ENCODE assay signal across 9 mouse cellular contexts in the genomic region with DNA sequence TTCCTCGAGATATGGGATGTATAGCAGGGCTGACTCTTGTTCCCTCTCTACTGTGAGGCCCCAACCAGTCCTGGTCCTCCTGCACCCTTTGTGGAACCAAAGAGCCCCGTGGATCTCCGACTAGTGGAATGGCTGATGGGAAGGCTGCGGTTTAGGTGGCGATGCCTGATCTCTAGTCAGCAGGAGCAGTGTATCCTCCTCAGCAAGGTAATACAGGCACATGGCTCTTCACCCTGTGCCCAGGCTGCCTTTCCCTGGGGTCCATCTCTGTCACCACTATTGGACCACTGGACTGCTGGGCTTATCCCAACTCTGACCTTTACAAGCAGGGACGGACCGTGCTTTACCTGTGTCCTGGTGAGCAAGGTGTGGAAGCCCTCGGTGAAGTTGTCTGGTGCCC. TPM values are rescaled to one million over a fixed set of nuclear protein-coding genes. Genes with fewer than 3 reads are reported as not detected.
DNase-seq lines count a peak whose midpoint lies in the region; ATAC-seq and TF ChIP-seq lines count a peak whose summit lies in the region.
"Had no signal": no experiment of that assay in that cellular context is flagged by ENCODE, and none has a peak within 500 bp of the region (broad histone marks: within the 10 kb centered on the region; RNA-seq: fewer than 3 reads in every experiment).

No protein-coding gene starts in this region.

- 92% methylated on average over 8 of the region's 8 CpGs for WGBS in hindbrain, embryonic 10.5 days
- WGBS in hindbrain, postnatal 0 days = 91% methylated on average over 8 of the region's 8 CpGs
- WGBS in liver, embryonic 13.5 days (ENCODE audit: insufficient replicate concordance) = 89% methylated on average over 8 of the region's 8 CpGs

- peaks cover 32% of the 10 kb centered on the region for H3K4me1 ChIP-seq in hindbrain, embryonic 10.5 days (replicated peaks)
- H3K4me1 ChIP-seq in hindbrain, postnatal 0 days (ENCODE audit: insufficient read depth, low read length) = peaks cover 12% of the 10 kb centered on the region
- H3K4me1 ChIP-seq in G1E (ENCODE audit: insufficient read depth, low read depth, low read length) = peaks cover 45% of the 10 kb centered on the region
- H3K4me1 ChIP-seq in embryonic fibroblast, embryonic 13.5 days (ENCODE audit: control insufficient read depth, insufficient read depth, low read length) = 0 out of 2 replicates have a peak, but pooled peaks cover 12% of the 10 kb centered on the region
- peaks cover 40% of the 10 kb centered on the region for H3K4me1 ChIP-seq in liver, embryonic 13.5 days (replicated peaks)

- H3K36me3 ChIP-seq in hindbrain, embryonic 10.5 days = peaks cover 46% of the 10 kb centered on the region
- H3K36me3 ChIP-seq in hindbrain, postnatal 0 days (ENCODE audit: insufficient read depth, low read length) = no peaks in the 10 kb centered on the region
- H3K36me3 ChIP-seq in G1E (replicated peaks) = peaks cover 67% of the 10 kb centered on the region
- peaks cover 25% of the 10 kb centered on the region for H3K36me3 ChIP-seq in liver, embryonic 13.5 days

- H3K27me3 ChIP-seq in hindbrain, embryonic 10.5 days (ENCODE audit: insufficient read depth, poor library complexity, severe bottlenecking) = peaks cover 26% of the 10 kb centered on the region
- H3K27me3 ChIP-seq in hindbrain, postnatal 0 days (ENCODE audit: insufficient read depth, low read length) = no peaks in the 10 kb centered on the region
- no peaks in the 10 kb centered on the region for H3K27me3 ChIP-seq in G1E (ENCODE audit: insufficient read depth, low read length)
- peaks cover 11% of the 10 kb centered on the region for H3K27me3 ChIP-seq in liver, embryonic 13.5 days

- TF ChIP-seq CTCF in hindbrain, postnatal 0 days (IDR thresholded peaks at IDR 0.05; ENCODE audit: low read depth) = no peak
- TF ChIP-seq CTCF in G1E (IDR thresholded peaks at IDR 0.05; ENCODE audit: low read depth, low read length) = 0 out of 2 replicates have a peak, but pooled peaks have one; percentile 2
- TF ChIP-seq CTCF in embryonic fibroblast, embryonic 13.5 days (IDR thresholded peaks at IDR 0.05; ENCODE audit: borderline replicate concordance, insufficient read depth, low read length) = no peak

- H3K9me3 ChIP-seq in hindbrain, embryonic 10.5 days = no peaks in the 10 kb centered on the region
- no peaks in the 10 kb centered on the region for H3K9me3 ChIP-seq in hindbrain, postnatal 0 days (ENCODE audit: low read length)
- no peaks in the 10 kb centered on the region for H3K9me3 ChIP-seq in G1E (replicated peaks)
- no peaks in the 10 kb centered on the region for H3K9me3 ChIP-seq in liver, embryonic 13.5 days (replicated peaks)

- no peak overlapping the region for H3K4me2 ChIP-seq in hindbrain, postnatal 0 days (ENCODE audit: low read depth, low read length)
- H3K4me2 ChIP-seq in liver, embryonic 13.5 days = peak overlapping the region; percentile 97

- DNase-seq in hindbrain, embryonic 10.5 days (ENCODE audit: low spot score) = no peak
- no peak for DNase-seq in hindbrain, postnatal 0 days (ENCODE audit: low spot score)
- no peak for DNase-seq in G1E (ENCODE audit: low spot score)
- DNase-seq in liver, embryonic 13.5 days = no peak
- DNase-seq in spleen, postnatal 14 days (ENCODE audit: low spot score in 2 of 2) = no peak
- DNase-seq in gastrocnemius, adult 18-20 months (ENCODE audit: low spot score) = no peak
- no peak for DNase-seq in layer of hippocampus, postnatal 14 days (ENCODE audit: low spot score in 2 of 2)

- H3K27ac ChIP-seq in hindbrain, embryonic 10.5 days = no peak overlapping the region
- H3K27ac ChIP-seq in hindbrain, postnatal 0 days = no peak overlapping the region
- no peak overlapping the region for H3K27ac ChIP-seq in embryonic fibroblast, embryonic 13.5 days (ENCODE audit: insufficient read depth, low read length)
- no peak overlapping the region for H3K27ac ChIP-seq in liver, embryonic 13.5 days
- H3K27ac ChIP-seq: layer of hippocampus, adult 2 months had no signal

- peak overlapping the region; percentile 71 for H3K4me3 ChIP-seq in hindbrain, embryonic 10.5 days
- no peak overlapping the region for H3K4me3 ChIP-seq in hindbrain, postnatal 0 days (ENCODE audit: low read length)
- peak overlapping the region; percentile 21; the same call in 1 of the 2 replicates for H3K4me3 ChIP-seq in G1E (ENCODE audit: low read depth, low read length)
- peak overlapping the region; percentile 63; the same call in 1 of the 2 replicates for H3K4me3 ChIP-seq in embryonic fibroblast, embryonic 13.5 days (ENCODE audit: insufficient read depth, low read length)
- peak overlapping the region; percentile 87 for H3K4me3 ChIP-seq in liver, embryonic 13.5 days (replicated peaks)
- H3K4me3 ChIP-seq: layer of hippocampus, adult 2 months had no signal

- ATAC-seq in hindbrain, postnatal 0 days = no peak
- no peak for ATAC-seq in G1E (ENCODE audit: extremely low read depth, insufficient number of reproducible peaks, low FRiP score, poor library complexity, severe bottlenecking)
- ATAC-seq in liver, embryonic 13.5 days (ENCODE audit: low read depth) = no peak

- no peak for TF ChIP-seq POLR2A in embryonic fibroblast, embryonic 13.5 days (IDR thresholded peaks at IDR 0.05; ENCODE audit: low read depth, low read length)

- no peak overlapping the region for H3K9ac ChIP-seq in hindbrain, postnatal 0 days (replicated peaks; ENCODE audit: low read length)
- no peak overlapping the region; the same call in 1 of the 2 replicates for H3K9ac ChIP-seq in liver, embryonic 13.5 days

RNA-seq across cellular contexts. Expression of gene Tedc1, which starts 1.3 kb away (rescaled TPM):
- 59.5 and 66.4 TPM in 2 replicates for polyA plus RNA-seq in hindbrain, embryonic 10.5 days (2016; fragmentation: Nextera tagmentation; extraction: Ambion mirVana)
- total RNA-seq in hindbrain, postnatal 0 days (2014; rRNA removed) = 13.8 and 16.6 TPM in 2 replicates
- 14.7 and 15.8 TPM in 2 replicates for polyA plus RNA-seq in hindbrain, postnatal 0 days (2015; fragmentation: Nextera tagmentation; extraction: Ambion mirVana)
- total RNA-seq in G1E (2014; fragmentation: Nextera tagmentation) (8.4 and 13.7 TPM in 2 replicates), G1E (2017) (9.3 and 13.0 TPM in 2 replicates)
- polyA plus RNA-seq in G1E (2012) = 31.4 and 35.1 TPM in 2 replicates
- polyA plus RNA-seq in embryonic fibroblast, embryonic 13.5 days (2011; ENCODE audit: insufficient read length, low read depth, missing spikeins) = 10.1 and 12.2 TPM in 2 replicates
- 12.0 and 12.9 TPM in 2 replicates for polyA plus RNA-seq in liver, embryonic 13.5 days (2015; fragmentation: Nextera tagmentation; extraction: Ambion mirVana)
- not detected for total RNA-seq in gastrocnemius, adult 18-20 months (2021)
- total RNA-seq in layer of hippocampus, postnatal 14 days (2021) = 1 to 10 TPM; 2.3 to 2.7 TPM

RNA-seq across cellular contexts. Expression of gene Crip1, which starts 11.4 kb away (rescaled TPM):
- polyA plus RNA-seq in hindbrain, embryonic 10.5 days (2016; fragmentation: Nextera tagmentation; extraction: Ambion mirVana) = 84.9 and 97.7 TPM in 2 replicates
- total RNA-seq in hindbrain, postnatal 0 days (2014; rRNA removed) = 4.6 and 15.4 TPM in 2 replicates
- 33.0 and 35.8 TPM in 2 replicates for polyA plus RNA-seq in hindbrain, postnatal 0 days (2015; fragmentation: Nextera tagmentation; extraction: Ambion mirVana)
- 31.5 and 42.4 TPM in 2 replicates for total RNA-seq in G1E (2014; fragmentation: Nextera tagmentation)
- 897 and 989 TPM in 2 replicates for total RNA-seq in G1E (2017)
- 143 and 174 TPM in 2 replicates for polyA plus RNA-seq in G1E (2012)
- polyA plus RNA-seq in embryonic fibroblast, embryonic 13.5 days (2011; ENCODE audit: insufficient read length, low read depth, missing spikeins) = 75.5 and 79.9 TPM in 2 replicates
- 84.5 and 94.1 TPM in 2 replicates for polyA plus RNA-seq in liver, embryonic 13.5 days (2015; fragmentation: Nextera tagmentation; extraction: Ambion mirVana)
- total RNA-seq in gastrocnemius, adult 18-20 months (2021) = 100 to 1,000 TPM in 1 of 2 experiments, 10 to 100 TPM in 1; 65.3 to 100 TPM
- total RNA-seq in layer of hippocampus, postnatal 14 days (2021) = 10 to 100 TPM in 1 of 2 experiments, 1 to 10 TPM in 1; 9.2 to 19.5 TPM

RNA-seq across cellular contexts. Expression of gene Crip2, which starts 17.5 kb away (rescaled TPM):
- polyA plus RNA-seq in hindbrain, embryonic 10.5 days (2016; fragmentation: Nextera tagmentation; extraction: Ambion mirVana) = 195 and 260 TPM in 2 replicates
- total RNA-seq in hindbrain, postnatal 0 days (2014; rRNA removed) = 138 and 152 TPM in 2 replicates
- 239 and 251 TPM in 2 replicates for polyA plus RNA-seq in hindbrain, postnatal 0 days (2015; fragmentation: Nextera tagmentation; extraction: Ambion mirVana)
- total RNA-seq in G1E (2014; fragmentation: Nextera tagmentation) (3.9 TPM in 1 of 2 replicates, not detected in the other), G1E (2017) (1.3 and 1.8 TPM in 2 replicates)
- polyA plus RNA-seq in G1E (2012) = 9.5 and 9.6 TPM in 2 replicates
- 52.9 and 129 TPM in 2 replicates for polyA plus RNA-seq in embryonic fibroblast, embryonic 13.5 days (2011; ENCODE audit: insufficient read length, low read depth, missing spikeins)
- polyA plus RNA-seq in liver, embryonic 13.5 days (2015; fragmentation: Nextera tagmentation; extraction: Ambion mirVana) = 47.9 and 50.4 TPM in 2 replicates
- total RNA-seq in gastrocnemius, adult 18-20 months (2021) = 10 to 100 TPM; 28.2 to 43.8 TPM
- 100 to 1,000 TPM; 118 TPM for total RNA-seq in layer of hippocampus, postnatal 14 days (2021)

RNA-seq across cellular contexts. Expression of gene Tmem121, which starts 28.2 kb away (rescaled TPM):
- polyA plus RNA-seq in hindbrain, embryonic 10.5 days (2016; fragmentation: Nextera tagmentation; extraction: Ambion mirVana) = 16.4 and 24.8 TPM in 2 replicates
- 98.0 and 103 TPM in 2 replicates for total RNA-seq in hindbrain, postnatal 0 days (2014; rRNA removed)
- 54.8 and 55.3 TPM in 2 replicates for polyA plus RNA-seq in hindbrain, postnatal 0 days (2015; fragmentation: Nextera tagmentation; extraction: Ambion mirVana)
- not detected in 2 replicates for total RNA-seq in G1E (2014; fragmentation: Nextera tagmentation)
- total RNA-seq in G1E (2017) = not detected in 2 replicates
- not detected in 2 replicates for polyA plus RNA-seq in G1E (2012)
- 7.2 and 8.3 TPM in 2 replicates for polyA plus RNA-seq in embryonic fibroblast, embryonic 13.5 days (2011; ENCODE audit: insufficient read length, low read depth, missing spikeins)
- 0.46 and 0.52 TPM in 2 replicates for polyA plus RNA-seq in liver, embryonic 13.5 days (2015; fragmentation: Nextera tagmentation; extraction: Ambion mirVana)
- total RNA-seq in gastrocnemius, adult 18-20 months (2021) = under 1 TPM in 1 of 2 experiments, not detected in 1; 0.14 TPM
- total RNA-seq in layer of hippocampus, postnatal 14 days (2021) = 10 to 100 TPM; 23.2 to 24.0 TPM

RNA-seq across cellular contexts. Expression of gene Mta1, which starts 59.4 kb away (rescaled TPM):
- 18.5 and 20.6 TPM in 2 replicates for polyA plus RNA-seq in hindbrain, embryonic 10.5 days (2016; fragmentation: Nextera tagmentation; extraction: Ambion mirVana)
- total RNA-seq in hindbrain, postnatal 0 days (2014; rRNA removed) = 57.6 and 65.0 TPM in 2 replicates
- polyA plus RNA-seq in hindbrain, postnatal 0 days (2015; fragmentation: Nextera tagmentation; extraction: Ambion mirVana) = 13.1 and 13.5 TPM in 2 replicates
- total RNA-seq in G1E (2014; fragmentation: Nextera tagmentation) (269 and 277 TPM in 2 replicates), G1E (2017) (38.3 and 48.5 TPM in 2 replicates)
- 489 and 507 TPM in 2 replicates for polyA plus RNA-seq in G1E (2012)
- 83.2 and 86.5 TPM in 2 replicates for polyA plus RNA-seq in embryonic fibroblast, embryonic 13.5 days (2011; ENCODE audit: insufficient read length, low read depth, missing spikeins)
- 4.8 and 6.1 TPM in 2 replicates for polyA plus RNA-seq in liver, embryonic 13.5 days (2015; fragmentation: Nextera tagmentation; extraction: Ambion mirVana)
- total RNA-seq in gastrocnemius, adult 18-20 months (2021) = 10 to 100 TPM; 38.0 to 41.7 TPM
- total RNA-seq in layer of hippocampus, postnatal 14 days (2021) = 10 to 100 TPM; 84.2 to 85.2 TPM
